Mouse (Mus musculus): ENCODE results near the gene Rims4.

The Rims4 gene

GRCm38 (mm10) chr2:163918317-163919258, at the start of gene Rims4:
TSS of gene Rims4 (minus strand) at chr2:163918683.
- peak; percentile 85 to 91 for DNase-seq

DNA sequence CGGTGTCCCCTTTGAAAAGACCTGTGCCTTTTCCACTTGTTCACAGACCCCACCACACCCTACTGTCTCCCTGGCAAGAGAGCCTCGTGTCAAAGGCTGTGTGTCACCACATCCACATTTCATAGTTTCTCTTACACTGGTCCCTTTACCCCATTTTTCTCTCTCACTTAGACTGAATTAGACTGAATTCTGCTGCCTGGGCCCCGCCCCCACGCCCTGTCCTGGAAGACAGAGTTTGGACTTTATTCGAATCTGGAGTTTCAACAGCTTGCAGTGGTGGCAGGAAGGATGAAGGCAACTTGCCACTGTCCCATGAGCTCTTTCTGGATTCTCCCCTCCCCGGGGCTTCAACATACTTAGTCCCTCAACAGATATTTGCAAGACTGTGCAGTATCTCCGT, 47.2 kb upstream of the Rims4 start:
- DNase-seq = peak in 1 of 2 experiments; percentile 42

DNA sequence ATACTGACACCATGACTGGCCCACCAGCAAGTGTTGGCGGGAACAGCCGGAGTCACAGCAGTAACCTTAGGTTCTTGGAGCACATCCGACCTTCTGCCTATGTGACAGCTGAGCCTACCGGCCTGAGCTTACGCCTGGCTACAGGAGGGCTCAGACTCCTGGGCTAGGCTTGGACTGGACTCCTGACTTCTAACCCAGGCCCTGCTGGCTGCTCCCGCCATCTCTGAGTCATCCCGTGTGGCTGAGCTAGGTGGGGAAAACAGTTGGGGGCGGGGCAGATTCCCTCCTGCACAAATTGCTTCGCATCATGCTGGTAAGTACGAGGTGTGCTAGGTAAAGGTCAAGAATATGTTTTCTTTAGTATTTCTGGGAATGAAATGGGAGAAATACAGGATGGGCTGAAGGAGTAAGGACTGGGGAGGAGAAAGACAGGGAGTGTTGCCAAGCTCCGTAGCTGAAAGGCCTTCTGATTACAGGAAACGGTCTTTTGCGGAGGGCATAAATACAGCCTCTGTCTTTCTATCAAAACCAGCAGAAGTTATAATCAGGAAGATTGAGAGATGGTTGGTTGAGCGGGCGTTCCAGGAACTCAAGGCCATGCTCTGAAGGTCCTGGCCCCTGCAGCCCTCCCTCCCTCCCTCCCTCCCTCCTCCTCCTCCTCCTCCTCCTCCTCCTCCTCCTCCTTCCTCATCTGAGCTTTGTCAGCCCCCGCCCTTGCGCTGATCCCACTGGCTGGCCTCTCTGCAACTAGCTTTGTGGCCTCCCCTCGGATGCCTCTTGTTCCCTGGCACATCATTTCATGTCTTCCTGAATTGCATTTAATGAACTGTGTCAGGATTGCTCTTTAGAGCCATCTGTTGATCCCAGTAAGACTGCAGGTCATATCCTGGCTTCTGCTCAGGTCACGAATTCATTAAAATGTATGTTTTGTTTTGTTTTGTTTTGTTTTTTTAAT, 46.4 kb upstream of the Rims4 start:
- DNase-seq = peak; percentile 80 to 92

- no peak for DNase-seq
These were observed 35.3 kb upstream of the Rims4 start for GRCm38 (mm10) chr2:163953622-163954310.

GRCm38 (mm10) chr2:163951770-163952169, 33.3 kb upstream of the Rims4 start:
- peak; percentile 85 to 87 for DNase-seq

DNA sequence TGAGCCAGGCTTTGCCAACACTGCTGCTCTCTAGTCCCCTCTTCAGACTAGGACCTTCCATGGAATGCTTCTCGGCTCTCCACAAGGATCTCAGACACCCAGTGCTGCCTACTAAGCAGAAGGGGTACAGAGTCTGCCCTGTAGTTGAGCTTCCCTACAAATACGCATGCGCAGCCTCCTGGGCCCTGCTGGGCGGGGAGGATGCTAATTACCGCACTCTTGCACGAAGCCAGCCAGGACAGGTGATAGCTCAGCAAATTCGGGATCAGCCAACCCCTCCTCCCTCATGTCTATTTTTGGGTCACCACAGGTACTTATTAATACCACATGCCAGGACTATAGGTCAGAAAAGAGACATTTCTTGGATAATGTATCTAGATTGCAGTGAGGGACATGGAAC, 29.5 kb upstream of the Rims4 start:
- peak; percentile 67 for DNase-seq

DNA sequence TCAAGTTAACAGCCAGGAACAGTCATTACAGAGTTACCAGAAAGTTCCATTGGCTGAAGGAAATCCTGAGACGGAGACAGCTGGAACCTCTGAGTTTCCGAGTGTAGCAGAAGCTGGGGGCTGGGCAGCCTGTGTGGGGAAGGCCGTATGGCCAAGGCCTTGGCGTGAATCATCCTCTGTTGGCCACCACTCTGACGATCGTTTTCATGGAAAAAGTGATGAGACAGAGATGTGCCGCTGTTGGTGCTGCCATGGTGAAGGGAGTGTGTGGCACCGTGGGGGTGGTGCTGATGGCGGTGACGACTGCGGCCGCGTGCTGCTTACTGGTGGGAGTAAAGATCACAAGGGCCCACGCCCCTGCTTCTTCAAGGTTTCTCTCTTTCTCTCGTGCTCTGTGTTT, 27.7 kb upstream of the Rims4 start:
- DNase-seq = no peak

DNA sequence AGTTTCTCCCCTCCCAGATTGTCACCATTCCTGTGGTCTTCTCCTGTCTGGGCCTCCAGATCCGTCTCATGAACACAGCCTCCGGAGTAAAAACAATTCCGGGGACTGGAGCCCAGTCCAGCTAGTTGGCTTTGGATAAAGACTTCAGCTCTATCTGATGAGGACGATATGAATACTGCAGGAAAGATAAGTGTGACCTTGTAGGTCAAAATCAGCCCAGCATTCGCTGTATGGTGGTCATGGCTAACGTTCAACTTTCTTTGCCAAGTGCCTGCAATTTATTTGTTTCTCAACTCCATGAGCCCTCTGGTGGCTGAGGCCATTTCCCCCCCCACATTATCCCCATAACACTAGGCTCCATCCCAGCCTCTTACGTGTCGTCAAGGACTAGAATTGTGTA, 26.0 kb upstream of the Rims4 start:
- no peak for DNase-seq

GRCm38 (mm10) chr2:163943056-163943455, 24.6 kb upstream of the Rims4 start:
- DNase-seq = peak in 1 of 2 experiments; percentile 62

GRCm38 (mm10) chr2:163939522-163939921, 21.0 kb upstream of the Rims4 start:
- DNase-seq = peak; percentile 84 to 87

- no peak for DNase-seq
These were observed 13.7 kb upstream of the Rims4 start for GRCm38 (mm10) chr2:163932151-163932550.

DNA sequence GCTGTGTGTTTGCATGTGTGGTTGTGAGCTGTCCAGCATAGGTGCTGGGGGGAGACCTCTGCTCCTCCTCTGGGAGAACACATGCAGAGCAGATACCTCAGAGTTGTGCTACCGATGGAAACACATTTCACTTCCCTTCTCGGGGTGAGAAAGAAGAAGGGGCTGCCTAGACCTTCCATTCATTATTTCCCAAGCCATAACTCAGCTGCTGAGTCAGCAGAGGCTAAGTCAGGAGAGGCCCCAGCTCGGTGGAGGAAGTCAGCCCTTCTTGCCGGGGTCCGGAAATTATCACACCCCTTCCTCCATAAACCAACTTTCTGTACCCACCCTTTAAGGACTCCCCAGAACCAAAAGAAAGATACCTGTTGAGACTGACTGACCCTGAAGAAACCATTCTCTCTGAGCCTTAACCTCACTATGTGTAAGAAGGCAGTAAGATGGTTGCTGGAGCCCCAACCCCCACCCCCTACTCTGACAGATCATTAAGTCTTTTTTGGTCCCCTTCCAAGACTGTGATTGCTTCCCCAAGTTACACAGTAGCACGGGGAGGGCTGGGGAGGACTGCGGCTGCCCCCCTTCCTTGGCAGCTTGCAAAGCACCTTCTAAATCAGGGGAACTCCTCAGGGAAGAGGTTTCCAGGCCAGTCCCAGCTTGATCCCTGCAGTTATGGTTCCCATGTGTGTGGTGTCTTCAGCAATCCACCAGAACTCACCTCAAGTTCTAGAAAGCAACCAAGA, 10.1 kb upstream of the Rims4 start:
- no peak for DNase-seq

DNA sequence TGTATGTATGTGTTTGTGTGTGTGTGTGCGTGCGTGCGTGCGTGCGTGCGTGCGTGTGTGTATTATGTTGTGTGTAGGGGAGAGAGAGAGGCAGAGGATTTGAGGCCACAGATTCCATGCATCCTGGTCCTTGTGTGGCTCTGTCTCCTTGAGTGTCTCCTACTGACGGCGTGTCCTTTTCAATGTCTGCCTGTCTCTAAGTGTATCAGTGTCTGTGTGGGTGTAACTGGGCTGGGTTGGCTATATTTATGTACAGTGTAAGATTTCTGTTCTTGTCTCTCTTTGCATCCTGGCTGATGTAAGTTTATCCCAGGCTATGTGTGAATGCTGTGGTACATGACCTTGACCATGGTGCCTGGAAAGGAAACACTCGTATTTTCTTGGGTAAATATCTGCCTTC, 6.6 kb upstream of the Rims4 start:
- no peak for DNase-seq

GRCm38 (mm10) chr2:163924531-163924930, 6.0 kb upstream of the Rims4 start:
- no peak for DNase-seq

DNA sequence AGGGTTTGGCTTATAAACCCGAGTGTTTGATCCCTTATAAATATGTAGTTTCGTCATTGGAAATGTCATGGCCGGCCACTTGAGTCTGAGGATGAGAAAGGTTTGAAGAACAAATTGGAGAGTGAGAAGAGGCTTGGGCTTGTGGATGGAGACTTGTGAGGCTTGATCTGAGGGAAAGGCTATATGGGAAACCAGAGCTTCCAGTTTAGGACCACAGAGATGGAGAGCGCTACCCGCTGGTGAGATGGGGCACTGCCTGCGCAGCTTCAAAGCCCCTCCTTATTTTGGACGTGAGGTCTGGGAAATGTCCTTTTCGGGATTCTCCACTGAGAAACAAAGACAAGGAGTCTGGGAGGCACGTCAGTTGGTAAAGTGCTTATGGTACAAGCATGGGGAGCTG, 4.6 kb upstream of the Rims4 start:
- peak; percentile 51 to 76 for DNase-seq

DNA sequence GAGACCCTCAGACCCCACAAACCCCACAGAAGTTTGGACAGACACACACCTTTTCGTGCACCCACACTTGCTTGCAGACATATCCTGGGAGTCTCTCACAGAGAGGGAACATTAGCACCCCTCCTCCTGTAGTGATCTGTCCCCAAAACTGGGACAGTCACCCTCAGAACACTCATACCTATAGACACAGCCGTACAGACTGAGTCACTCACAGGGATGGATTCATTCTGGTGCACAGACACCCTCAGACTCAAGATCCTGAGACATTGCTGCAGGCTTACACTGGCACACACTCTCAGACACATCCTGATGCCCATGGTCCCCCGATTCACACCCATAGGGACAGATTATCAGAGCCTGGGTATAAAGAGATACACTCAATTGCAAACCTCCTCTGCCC, 1.1 kb upstream of the Rims4 start:
- DNase-seq = no peak

DNA sequence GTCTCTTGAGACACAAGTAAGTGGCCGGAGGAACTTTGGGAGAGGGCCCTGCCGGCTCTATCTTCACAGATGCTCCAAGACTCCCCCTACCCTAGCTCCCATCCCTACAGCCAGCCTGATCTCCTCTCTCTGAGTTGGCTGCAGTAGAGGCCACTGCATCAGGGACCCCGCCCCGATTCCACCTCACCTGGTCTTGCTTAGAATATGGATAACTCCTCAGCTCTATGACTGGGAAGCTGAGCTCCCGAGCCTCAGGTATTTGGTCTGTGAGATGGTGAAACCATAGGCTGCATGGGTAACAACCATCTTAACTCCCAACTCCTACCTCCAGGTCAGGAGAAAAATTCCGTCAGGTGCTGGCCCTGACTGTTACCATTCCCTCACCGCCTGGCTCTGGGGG, 1.8 kb downstream of the Rims4 start:
- no peak for DNase-seq

DNA sequence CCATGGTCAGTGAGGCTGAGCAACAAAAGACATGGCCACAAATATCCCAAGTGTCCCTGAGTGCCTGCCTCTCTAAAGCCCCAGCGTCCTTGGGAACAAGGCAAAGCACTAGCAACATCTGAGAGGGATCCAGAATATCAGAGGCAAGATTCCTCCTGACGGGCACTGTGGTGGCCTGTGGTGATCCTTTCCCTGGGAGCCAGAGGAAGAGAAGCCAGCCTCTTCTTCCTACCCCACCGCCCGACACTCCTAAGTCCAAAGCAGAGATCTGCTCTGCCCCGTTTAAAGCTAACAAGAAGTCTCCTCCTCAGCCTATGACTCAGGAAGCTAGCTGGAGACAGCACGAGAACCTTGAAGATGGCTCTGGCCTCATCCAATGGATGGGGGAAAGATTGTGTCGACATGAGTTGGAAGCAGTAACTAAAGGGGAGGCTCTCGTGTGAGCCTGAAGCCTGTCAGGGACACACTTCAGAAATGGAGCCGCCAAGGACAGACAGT, 3.1 kb downstream of the Rims4 start:
- peak in 1 of 2 experiments; percentile 18 for DNase-seq

GRCm38 (mm10) chr2:163914107-163914506, 4.4 kb downstream of the Rims4 start:
- DNase-seq = peak; percentile 65 to 75

DNA sequence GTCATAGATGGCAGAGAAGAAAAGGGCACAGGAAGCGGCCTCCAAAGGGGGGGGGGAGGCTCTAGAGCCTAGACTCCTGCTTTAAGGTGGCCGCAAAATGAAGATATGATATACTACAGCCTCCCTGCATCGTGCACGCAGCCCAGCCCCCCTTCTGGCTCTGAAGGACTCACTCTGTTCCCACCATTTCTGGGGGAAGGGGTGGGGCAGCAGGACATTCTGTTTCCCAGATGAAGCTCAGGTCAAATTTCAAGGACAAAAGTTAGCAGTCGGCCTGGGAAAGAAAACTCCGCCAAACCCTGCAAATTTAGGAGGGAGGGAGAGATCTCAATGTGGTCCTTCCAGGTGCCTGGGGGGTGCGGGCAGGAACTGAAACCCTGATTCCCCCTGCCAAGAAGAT, 4.8 kb downstream of the Rims4 start:
- peak in 1 of 2 experiments; percentile 15 for DNase-seq

GRCm38 (mm10) chr2:163911826-163912444, 6.5 kb downstream of the Rims4 start:
- peak; percentile 64 to 67 for DNase-seq
